Mouse (Mus musculus) yolk sac, embryonic 10.5 days (tissue): Measurements from ENCODE around the gene Lhx3.

Experiments
- DNase-seq: peaks from one replicate; pipeline ENCODE4 v3.0.0-alpha.2; 2017; ENCODE audit warnings: low spot score

Lhx3 gene

GRCm38 (mm10) chr2:26201926-26202848, 5.9 kb downstream of the Lhx3 start:
- DNase-seq, result no peak

GRCm38 (mm10) chr2:26198488-26198887, 9.6 kb downstream of the Lhx3 start:
- DNase-seq, result no peak

- no peak for DNase-seq
These were observed 13.3 kb downstream of the Lhx3 start for GRCm38 (mm10) chr2:26194552-26195339.

- no peak for DNase-seq
These were observed 19.6 kb downstream of the Lhx3 start for GRCm38 (mm10) chr2:26188517-26188916.

- no peak for DNase-seq
These were observed 23.7 kb downstream of the Lhx3 start for GRCm38 (mm10) chr2:26184352-26184751.

- no peak for DNase-seq
These were observed 25.4 kb downstream of the Lhx3 start for GRCm38 (mm10) chr2:26182646-26183045.

GRCm38 (mm10) chr2:26177189-26177588, 30.9 kb downstream of the Lhx3 start:
- DNase-seq, result no peak

- DNase-seq, result no peak
These were observed 31.4 kb downstream of the Lhx3 start for GRCm38 (mm10) chr2:26176731-26177130.

GRCm38 (mm10) chr2:26175191-26175590, 32.9 kb downstream of the Lhx3 start:
- no peak for DNase-seq

GRCm38 (mm10) chr2:26172166-26172565, 35.9 kb downstream of the Lhx3 start:
- DNase-seq, result no peak

- no peak for DNase-seq
These were observed 37.7 kb downstream of the Lhx3 start for GRCm38 (mm10) chr2:26170376-26170775.

GRCm38 (mm10) chr2:26168843-26169579, 39.1 kb downstream of the Lhx3 start:
- no peak for DNase-seq

- DNase-seq, result no peak
These were observed 41.2 kb downstream of the Lhx3 start for GRCm38 (mm10) chr2:26166890-26167289.

- no peak for DNase-seq
These were observed 50.0 kb downstream of the Lhx3 start for GRCm38 (mm10) chr2:26158064-26158463.

- no peak for DNase-seq
These were observed 51.7 kb downstream of the Lhx3 start for GRCm38 (mm10) chr2:26156191-26156977.

- DNase-seq, result no peak
These were observed 52.4 kb downstream of the Lhx3 start for GRCm38 (mm10) chr2:26155737-26156136.

GRCm38 (mm10) chr2:26154586-26154985, 53.5 kb downstream of the Lhx3 start:
- DNase-seq, result no peak

GRCm38 (mm10) chr2:26153909-26154340, 54.2 kb downstream of the Lhx3 start:
- peak; percentile 26 for DNase-seq

- DNase-seq, result peak; percentile 22
These were observed 54.8 kb downstream of the Lhx3 start for GRCm38 (mm10) chr2:26153295-26153694.
